In the genomic region with DNA sequence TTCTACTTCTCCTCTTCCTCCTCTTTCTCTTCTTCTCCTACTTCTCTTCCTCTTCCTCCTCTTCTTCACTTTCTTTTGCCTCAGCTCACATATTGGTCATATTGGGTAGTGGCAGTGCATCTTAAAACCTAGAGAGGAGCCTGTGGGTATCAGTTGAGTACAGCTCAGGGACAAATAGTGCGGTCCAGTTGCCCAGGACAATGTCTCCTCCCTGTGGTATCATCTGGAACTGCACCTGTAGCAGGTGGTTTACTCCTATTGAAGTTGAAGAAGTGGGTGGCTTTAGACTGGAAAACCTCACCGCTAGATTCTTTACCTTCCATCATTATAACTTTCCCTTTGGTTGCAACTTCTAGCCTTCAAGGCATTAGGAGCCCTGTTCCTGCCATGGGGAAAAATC, we compare ENCODE assay signal across 7 mouse cellular contexts. TPM values are rescaled to one million over a fixed set of nuclear protein-coding genes. Genes with fewer than 3 reads are reported as not detected.
DNase-seq lines count a peak whose midpoint lies in the region; ATAC-seq and TF ChIP-seq lines count a peak whose summit lies in the region.

No protein-coding gene starts in this region.

- no peaks in the 10 kb centered on the region for H3K4me1 ChIP-seq in embryonic facial prominence, embryonic 11.5 days (ENCODE audit: control insufficient read depth, insufficient read depth, low read length)
- H3K4me1 ChIP-seq in liver, embryonic 14.5 days (replicated peaks; ENCODE audit: control insufficient read depth in 2 of 2, insufficient read depth in 2 of 2, low read length in 1 of 2) = no peaks in the 10 kb centered on the region

- H3K27me3 ChIP-seq in embryonic facial prominence, embryonic 11.5 days (ENCODE audit: control insufficient read depth, insufficient read depth, low read length) = no peaks in the 10 kb centered on the region
- H3K27me3 ChIP-seq in liver, embryonic 14.5 days (ENCODE audit: control insufficient read depth, insufficient read depth, low read length) = no peaks in the 10 kb centered on the region

- peak; percentile 64 for TF ChIP-seq CTCF in liver, embryonic 14.5 days (IDR thresholded peaks at IDR 0.05; ENCODE audit: low read depth)

- TF ChIP-seq EP300 in liver, embryonic 14.5 days (IDR thresholded peaks at IDR 0.05; ENCODE audit: low read depth) = no peak

- 43% methylated on average over 2 of the region's 2 CpGs for WGBS in embryonic facial prominence, embryonic 11.5 days
- WGBS in liver, embryonic 14.5 days (ENCODE audit: insufficient replicate concordance) = 49% methylated on average over 2 of the region's 2 CpGs

- no peak overlapping the region for H3K4me2 ChIP-seq in embryonic facial prominence, embryonic 11.5 days (ENCODE audit: low read depth, low read length)
- H3K4me2 ChIP-seq in liver, embryonic 14.5 days (ENCODE audit: low read depth) = no peak overlapping the region

- no peaks in the 10 kb centered on the region for H3K36me3 ChIP-seq in embryonic facial prominence, embryonic 11.5 days (replicated peaks; ENCODE audit: control insufficient read depth, insufficient read depth, low read depth, low read length)
- H3K36me3 ChIP-seq in liver, embryonic 14.5 days (replicated peaks; ENCODE audit: control insufficient read depth, insufficient read depth, low read depth) = no peaks in the 10 kb centered on the region

- H3K9me3 ChIP-seq in embryonic facial prominence, embryonic 11.5 days (replicated peaks; ENCODE audit: control insufficient read depth, low read length) = no peaks in the 10 kb centered on the region
- H3K9me3 ChIP-seq in liver, embryonic 14.5 days (ENCODE audit: control insufficient read depth, low read length) = no peaks in the 10 kb centered on the region

- no peak overlapping the region for H3K9ac ChIP-seq in embryonic facial prominence, embryonic 11.5 days (replicated peaks; ENCODE audit: low read length)
- no peak overlapping the region for H3K9ac ChIP-seq in liver, embryonic 14.5 days (replicated peaks)

- ATAC-seq in embryonic facial prominence, embryonic 11.5 days (replicated peaks; ENCODE audit: insufficient number of reproducible peaks, low FRiP score, low TSS enrichment, low read depth) = no peak
- no peak for ATAC-seq in liver, embryonic 14.5 days (ENCODE audit: insufficient read depth)

- H3K27ac ChIP-seq in embryonic facial prominence, embryonic 11.5 days (replicated peaks; ENCODE audit: low read depth, low read length) = no peak overlapping the region
- H3K27ac ChIP-seq in liver, embryonic 14.5 days = no peak overlapping the region

- peak; percentile 13 for DNase-seq in thymus, postnatal 14 days
- no peak for DNase-seq in thymus, postnatal 36 days
- peak; percentile 83 for DNase-seq in adrenal gland, postnatal 10 days
- peak; percentile 74 for DNase-seq in embryonic facial prominence, embryonic 11.5 days (ENCODE audit: low spot score)
- peak; percentile 47 for DNase-seq in hindlimb bud, embryonic 11.5 days (ENCODE audit: extremely low spot score, low read depth, low spot score)
- DNase-seq in liver, embryonic 14.5 days (ENCODE audit: low read depth in 3 of 3, low spot score in 3 of 3) = no peak
- DNase-seq in right cerebral cortex, adult 2 months (ENCODE audit: low spot score in 2 of 2) = peak; percentile 84

- no peak overlapping the region for H3K4me3 ChIP-seq in embryonic facial prominence, embryonic 11.5 days (ENCODE audit: low read depth, low read length)
- H3K4me3 ChIP-seq in liver, embryonic 14.5 days (ENCODE audit: insufficient read depth in 1 of 2, low read depth in 2 of 2, low read length in 2 of 2) = no peak overlapping the region

RNA-seq across cellular contexts. Expression of a gene that starts 26.9 kb away (rescaled TPM):
- total RNA-seq in adrenal gland, postnatal 10 days (2021) = 1 to 10 TPM; 3.6 to 6.8 TPM
- 2.1 and 2.4 TPM in 2 replicates for polyA plus RNA-seq in embryonic facial prominence, embryonic 11.5 days (2014; fragmentation: Nextera tagmentation; extraction: Ambion mirVana)
- polyA plus RNA-seq in liver, embryonic 14.5 days (2012; rRNA removed) = 0.01 TPM in 2 replicates
- polyA plus RNA-seq in liver, embryonic 14.5 days (2014; fragmentation: Nextera tagmentation; extraction: Ambion mirVana) = 0.01 TPM in 2 replicates

Comparison
In these comparisons a context has a peak if more than half of its experiments do, and no peak if none do; other contexts are left out.
1. DNase-seq: peak in thymus, postnatal 14 days (single experiment), adrenal gland, postnatal 10 days (single experiment), embryonic facial prominence, embryonic 11.5 days (single experiment), hindlimb bud, embryonic 11.5 days (single experiment) and right cerebral cortex, adult 2 months (2 of 2); none in thymus, postnatal 36 days (0 of 2) and liver, embryonic 14.5 days (0 of 3).